Mouse (Mus musculus): ENCODE results near the gene Ggct.
"Not testable (repeated sequence)": the region's sequence is repeated elsewhere in the genome, so short reads cannot be mapped to it uniquely, and the experiment has no call there.

Ggct gene

DNA sequence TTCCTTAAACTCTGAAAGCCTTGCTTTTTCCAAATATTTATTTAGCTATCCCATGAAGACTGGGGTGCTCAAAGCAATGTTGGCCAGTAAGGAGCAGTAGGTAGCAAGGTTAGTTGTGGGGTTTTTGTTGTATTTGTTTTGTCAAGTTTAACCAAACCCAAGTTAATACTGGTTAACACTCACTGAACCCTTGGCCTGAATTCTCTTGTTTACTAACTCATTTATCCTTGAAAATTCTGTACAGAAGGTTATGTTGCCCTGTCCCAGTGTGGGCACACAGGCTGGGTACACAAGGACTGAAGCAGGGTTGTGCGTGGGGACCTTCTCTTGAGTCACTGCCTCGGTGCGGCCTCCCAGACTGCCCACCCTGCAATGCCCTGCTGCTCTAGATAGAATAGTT is 3.6 kb upstream of the Ggct start:
- no peak for DNase-seq (ENCODE audit: low spot score in 2 of 2)

- no peak for DNase-seq (ENCODE audit: low spot score in 2 of 2)
Observed at GRCm38 (mm10) chr6:54992141-54992540, 609 bp downstream of the Ggct start.

- DNase-seq (ENCODE audit: low spot score in 2 of 2): no peak
Observed at GRCm38 (mm10) chr6:54991189-54991588, 1.6 kb downstream of the Ggct start.

DNA sequence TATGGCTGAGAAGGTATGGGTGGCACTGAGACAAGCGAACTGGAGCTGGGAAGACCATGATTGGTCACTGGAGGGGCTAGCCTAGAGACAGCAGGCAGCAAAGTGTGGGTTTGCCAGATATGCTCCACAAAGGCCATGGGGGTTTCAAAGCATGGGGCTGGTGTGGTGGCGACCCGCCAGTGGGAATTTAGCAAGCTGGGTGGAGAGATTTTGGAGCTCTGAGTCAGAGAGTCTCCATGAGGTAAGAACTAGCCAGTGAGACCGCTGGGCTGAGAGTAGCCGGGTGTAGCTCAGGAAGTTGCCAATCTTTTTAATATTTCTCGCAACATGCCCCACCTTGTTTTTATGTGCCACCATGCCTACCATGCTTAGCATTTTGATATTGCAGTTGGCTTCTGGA is 4.6 kb downstream of the Ggct start:
- no peak for DNase-seq (ENCODE audit: low spot score in 2 of 2)

DNA sequence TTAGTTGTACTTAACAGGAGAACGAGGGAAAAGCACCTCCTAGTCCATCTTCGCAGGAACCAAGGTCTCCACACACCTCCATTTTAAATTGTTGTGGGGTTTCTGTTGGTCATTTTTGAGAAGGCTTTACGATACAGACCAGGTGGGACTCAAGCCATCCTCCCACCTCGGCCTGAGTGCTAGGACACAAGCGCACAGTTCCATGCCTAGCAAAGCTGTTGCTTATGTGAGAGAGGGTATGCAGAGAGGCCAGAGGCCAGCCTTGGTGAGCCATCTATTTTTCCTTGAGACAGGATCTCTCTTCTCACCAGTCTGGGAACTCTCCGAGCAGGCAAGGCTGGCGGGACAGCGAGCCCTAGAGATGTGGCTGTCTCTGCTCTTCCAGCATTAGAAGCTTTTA is 8.7 kb downstream of the Ggct start:
- no peak for DNase-seq (ENCODE audit: low spot score in 2 of 2)

DNA sequence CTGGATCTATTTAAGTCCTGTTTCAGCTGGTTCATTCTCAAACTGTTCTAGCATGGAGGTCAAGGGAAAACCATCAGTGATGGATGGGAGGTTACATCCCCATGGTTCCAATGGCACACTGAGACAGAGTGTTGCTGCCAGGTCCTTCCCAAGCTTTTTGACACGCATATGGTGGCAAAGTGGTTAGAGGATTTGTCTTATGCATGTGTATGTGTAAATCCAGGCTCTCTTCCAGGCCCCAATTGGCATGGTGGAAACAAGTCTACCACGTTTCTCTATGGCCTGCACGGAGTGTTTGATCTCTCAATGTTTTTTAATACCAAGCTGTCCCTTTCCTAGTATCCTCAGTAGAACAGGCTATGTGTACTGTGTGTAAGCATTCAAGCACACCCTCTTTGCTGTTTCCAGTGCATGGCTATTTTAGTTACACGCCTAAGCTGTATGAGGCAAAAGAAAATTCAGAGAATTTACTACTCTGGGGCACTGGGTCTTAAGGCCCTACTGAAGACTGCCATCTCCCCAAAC is 9.2 kb downstream of the Ggct start:
- no peak for DNase-seq (ENCODE audit: low spot score in 2 of 2)

- DNase-seq (ENCODE audit: low spot score in 2 of 2): no peak
Observed at GRCm38 (mm10) chr6:54979426-54979825, 13.3 kb downstream of the Ggct start.

GRCm38 (mm10) chr6:54975616-54976015 is 17.1 kb downstream of the Ggct start:
- DNase-seq (ENCODE audit: low spot score in 2 of 2): no peak

DNA sequence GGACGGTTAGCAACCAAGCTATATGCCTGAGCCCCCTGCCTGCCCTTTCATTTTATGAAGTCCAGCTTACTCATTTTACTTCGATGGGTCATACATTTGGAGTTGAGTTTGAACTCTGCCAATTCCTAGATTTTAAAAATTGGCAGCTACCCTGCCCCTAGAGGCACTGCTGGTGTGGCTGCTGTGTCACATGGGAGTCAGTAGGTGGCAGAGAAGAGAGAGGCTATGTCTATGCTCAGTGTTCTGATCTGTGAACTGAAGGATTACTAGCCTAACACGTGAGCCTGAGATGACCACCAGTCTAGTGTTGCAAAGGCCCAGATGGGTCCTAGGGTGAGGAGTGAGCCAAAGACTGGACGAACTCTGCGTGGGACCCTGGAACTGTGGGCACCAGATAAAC is 18.2 kb downstream of the Ggct start:
- no peak for DNase-seq (ENCODE audit: low spot score in 2 of 2)

DNA sequence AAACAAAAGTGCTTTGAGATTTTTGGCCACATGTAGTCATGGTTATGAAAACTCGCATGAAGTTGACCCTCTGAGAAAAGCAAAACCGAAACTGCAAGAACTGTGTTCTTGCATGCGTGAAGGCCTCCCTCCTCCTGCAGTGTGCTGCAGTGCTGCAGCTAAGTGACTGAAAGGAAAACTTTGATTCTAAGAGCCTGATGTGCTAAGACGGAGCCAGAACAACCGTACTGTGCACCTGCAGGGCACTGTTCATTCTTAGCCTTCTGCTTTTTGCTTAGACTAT is 19.9 kb downstream of the Ggct start:
- no peak for DNase-seq (ENCODE audit: low spot score in 2 of 2)

GRCm38 (mm10) chr6:54972111-54972928 is 20.4 kb downstream of the Ggct start, which contains the start of gene Nod1:
Nod1 (minus strand) TSS chr6:54972612.
- peak; percentile 69 to 83 for DNase-seq (ENCODE audit: low spot score in 2 of 2)

DNA sequence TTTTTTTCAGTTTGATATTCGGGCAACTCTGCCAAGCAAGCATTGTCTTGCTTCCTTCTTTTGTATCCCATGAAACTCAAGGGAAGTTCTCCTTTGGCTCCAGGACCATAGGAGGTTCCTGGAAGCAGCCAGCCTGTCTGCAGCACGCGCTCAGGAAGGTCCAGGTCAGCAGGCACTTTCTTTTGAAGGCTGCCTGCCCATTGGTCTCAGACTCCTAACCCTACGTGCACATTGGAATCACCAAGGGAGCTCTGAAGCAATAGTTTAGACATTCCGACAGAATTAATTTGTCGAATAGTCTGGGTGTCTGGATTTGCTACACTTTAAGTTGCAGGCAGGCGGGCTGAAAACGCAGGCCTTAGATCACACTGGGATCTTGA is 21.0 kb downstream of the Ggct start:
- DNase-seq (ENCODE audit: low spot score in 2 of 2): peak in 1 of 2 experiments; percentile 23

GRCm38 (mm10) chr6:54970506-54970905 is 22.2 kb downstream of the Ggct start:
- no peak for DNase-seq (ENCODE audit: low spot score in 2 of 2)

DNA sequence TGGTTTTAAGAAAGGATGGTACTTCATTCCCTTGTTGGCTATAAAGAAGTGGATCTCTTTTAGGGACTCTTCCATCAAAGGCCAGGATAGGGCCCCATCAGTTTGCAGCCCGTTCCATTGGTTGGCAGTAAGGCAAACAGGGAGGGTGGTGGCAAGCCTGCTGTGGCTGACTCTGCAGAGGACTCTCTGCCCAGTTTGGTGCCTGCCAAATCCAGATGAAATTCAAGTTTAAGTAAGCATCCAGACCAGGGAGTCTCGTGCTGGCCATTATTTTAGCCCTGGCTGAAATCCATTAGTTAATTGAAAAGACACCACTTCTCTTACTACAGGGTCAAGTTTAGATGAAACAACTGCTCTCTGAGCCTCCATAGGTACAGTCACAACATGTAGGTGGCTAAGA is 22.9 kb downstream of the Ggct start:
- no peak for DNase-seq (ENCODE audit: low spot score in 2 of 2)

- DNase-seq (ENCODE audit: low spot score in 2 of 2): no peak
Observed at GRCm38 (mm10) chr6:54967591-54967990, 25.2 kb downstream of the Ggct start.

DNA sequence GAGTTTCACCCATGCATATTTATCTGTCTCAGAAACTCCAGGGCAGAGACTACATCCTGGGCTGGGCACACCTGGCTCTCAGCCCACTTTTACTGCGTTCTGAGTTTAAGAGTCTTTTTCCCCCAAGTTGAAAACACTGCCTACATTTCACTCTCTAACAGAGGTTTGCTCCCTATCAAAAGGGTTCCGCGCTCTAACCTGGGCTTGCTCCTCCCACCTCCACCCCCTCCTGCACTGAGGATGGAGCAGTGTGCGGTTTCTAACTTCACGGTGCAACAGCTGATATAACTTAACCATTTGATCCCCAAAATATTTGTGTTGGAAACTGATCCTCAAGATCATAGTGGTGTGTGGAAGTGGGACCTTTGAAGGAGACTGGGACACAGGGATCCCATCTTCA is 27.5 kb downstream of the Ggct start:
- DNase-seq (ENCODE audit: low spot score in 2 of 2): no peak

GRCm38 (mm10) chr6:54964755-54965154 is 28.0 kb downstream of the Ggct start:
- no peak for DNase-seq (ENCODE audit: low spot score in 2 of 2)

- DNase-seq (ENCODE audit: low spot score in 2 of 2): no peak
Observed at GRCm38 (mm10) chr6:54963599-54963998, 29.2 kb downstream of the Ggct start.

DNA sequence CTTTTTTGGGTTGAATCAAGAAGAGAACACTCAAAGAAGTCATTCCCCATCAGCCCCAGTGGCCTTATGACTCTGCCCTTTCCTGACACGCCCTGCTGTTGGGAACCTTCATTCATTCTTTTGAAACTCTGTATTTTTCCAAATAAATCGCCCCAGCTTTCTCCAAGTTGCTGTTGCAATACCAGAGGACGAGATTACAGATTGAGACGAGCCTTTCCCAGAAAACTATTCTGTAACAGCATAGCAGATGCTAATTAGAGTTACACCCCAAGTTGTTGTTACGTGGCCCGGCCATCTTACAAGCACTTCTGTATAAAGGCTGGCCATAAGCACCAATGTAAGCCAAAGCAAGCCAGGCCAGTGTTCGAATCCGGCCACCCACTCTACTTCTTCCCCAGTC is 35.1 kb downstream of the Ggct start:
- DNase-seq (ENCODE audit: low spot score in 2 of 2): no peak

DNA sequence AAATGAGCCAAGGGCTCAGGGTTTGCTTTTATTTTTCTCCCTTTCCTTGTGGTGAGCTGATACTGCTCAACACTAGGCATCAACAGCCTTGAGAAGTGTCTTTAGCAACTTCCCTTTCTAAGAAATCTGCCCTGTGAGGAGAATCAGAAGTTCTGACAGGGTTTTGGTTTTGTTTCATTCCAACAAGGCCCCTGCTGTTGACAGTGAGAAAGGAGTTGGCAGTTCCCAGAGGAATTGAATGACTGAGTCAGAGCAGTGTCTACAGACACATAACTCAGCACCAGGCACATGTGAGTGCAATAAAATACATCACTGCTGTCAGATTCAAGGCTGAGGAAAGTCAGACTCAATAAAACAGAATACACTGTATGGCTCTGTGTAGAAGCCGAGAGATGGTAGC is 36.3 kb downstream of the Ggct start:
- DNase-seq (ENCODE audit: low spot score in 2 of 2): no peak

DNA sequence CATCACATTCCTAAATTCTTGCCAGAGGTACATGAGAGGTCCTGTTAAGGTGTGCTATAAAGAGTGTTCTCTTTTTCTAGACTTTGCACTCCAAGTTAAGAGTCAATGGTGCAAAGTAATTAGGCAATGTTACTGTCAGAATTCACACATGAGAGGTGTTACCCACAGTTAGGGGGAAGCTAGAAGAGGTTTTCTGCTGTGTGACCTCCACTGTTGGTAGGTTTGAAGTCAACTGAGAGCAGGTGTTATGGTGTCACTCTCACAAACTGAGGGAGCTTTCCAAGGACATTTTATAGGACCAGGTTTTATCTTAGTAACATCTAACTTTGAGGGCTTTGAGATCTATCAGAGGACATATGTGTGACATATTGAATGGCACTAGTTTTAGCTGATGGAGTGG is 36.8 kb downstream of the Ggct start:
- no peak for DNase-seq (ENCODE audit: low spot score in 2 of 2)

DNA sequence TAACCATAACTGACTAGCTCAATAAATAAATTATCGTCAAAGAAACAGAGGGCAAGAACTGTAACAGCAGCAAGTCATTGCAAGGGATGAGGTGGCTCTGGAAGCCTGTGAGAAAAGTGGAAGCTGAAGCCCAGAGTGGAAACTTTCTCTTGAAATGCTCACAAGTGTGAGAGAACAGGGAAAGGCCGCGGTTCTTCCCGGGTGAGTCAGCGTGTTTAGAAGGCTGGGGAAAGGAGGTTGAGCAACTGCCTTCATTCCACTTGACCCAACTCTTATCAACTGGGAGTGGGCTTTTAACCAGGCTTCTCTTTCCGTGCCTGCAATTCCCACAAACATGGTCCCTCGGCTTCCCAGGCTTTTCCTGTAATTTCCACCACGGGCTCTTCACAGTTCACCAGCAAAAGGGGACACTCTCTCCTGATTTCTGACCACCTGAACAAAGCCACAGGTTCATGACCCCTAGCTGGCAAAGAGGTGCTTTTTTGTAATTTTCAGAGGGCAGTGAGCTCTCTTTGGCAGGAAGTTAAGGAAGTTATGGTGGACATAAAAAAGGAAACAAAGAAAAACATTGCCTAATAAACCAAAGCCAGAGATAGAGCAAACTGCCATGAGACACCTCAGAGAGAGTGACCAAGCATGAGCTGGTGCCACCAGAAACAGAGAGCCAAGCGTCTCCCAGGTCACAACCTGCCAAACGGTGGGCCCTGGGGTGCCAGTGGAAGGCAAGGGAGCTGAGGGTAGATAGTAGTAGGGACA is 37.9 kb downstream of the Ggct start:
- peak; percentile 52 to 76 for DNase-seq (ENCODE audit: low spot score in 2 of 2)

DNA sequence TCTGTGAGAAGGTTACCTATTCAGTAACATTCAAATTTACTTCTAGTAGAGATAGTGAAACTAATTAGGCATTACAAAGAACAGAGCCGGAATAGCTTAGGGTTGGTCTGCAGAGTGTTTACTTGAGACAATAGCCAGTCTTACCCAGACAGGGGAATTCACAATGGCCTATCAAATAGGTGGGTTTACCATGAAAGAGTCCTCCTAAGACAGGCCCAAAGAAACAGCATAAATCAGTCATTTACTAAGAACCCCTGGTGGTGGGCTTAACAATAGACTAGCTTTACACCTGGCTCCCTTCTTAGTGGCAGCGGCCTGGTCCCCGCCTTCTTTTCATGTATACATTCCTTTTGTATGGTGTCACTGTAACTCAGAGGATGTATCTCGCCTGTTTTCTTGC is 39.4 kb downstream of the Ggct start:
- DNase-seq (ENCODE audit: low spot score in 2 of 2): not testable (repeated sequence)

Measured in urinary bladder, postnatal 36 days (tissue).